Mouse (Mus musculus): ENCODE measurements around the gene Atp6v1a. TPM values are rescaled to one million over a fixed set of nuclear protein-coding genes. Genes with fewer than 3 reads are reported as not detected.

The Atp6v1a gene
- total RNA-seq, 2 experiments from 2014 or later, result 46.1 to 56.8 TPM

DNA sequence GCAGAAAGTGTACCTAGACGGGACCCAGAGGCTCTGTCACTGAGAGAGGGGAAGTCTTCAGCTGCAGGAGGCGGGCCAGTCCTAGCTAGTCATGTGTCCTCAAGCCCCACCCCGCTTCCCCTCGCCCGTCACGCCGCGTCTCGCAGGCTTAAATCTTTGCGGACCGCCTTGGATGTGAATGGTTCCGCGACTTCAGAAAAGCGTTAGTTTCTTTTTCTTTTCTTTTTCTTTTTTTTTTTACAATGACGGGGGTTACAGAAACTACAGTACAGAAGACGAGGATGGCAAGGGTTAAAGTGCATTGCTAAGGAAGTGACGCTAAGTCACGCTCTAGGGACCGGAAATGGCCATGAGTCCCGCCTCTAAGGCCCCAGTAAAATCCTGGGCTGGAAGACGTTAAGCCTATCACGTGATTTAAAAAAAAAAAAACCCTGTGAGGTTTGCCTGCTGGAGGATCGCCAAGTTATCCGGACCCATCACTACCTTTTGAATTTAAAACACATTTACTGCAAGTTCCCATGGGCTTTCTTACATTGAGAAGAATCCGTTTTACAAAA, 448 bp downstream of the Atp6v1a start:
- DNase-seq (ENCODE audit: low spot score in 2 of 2), result peak; percentile 67 to 84

DNA sequence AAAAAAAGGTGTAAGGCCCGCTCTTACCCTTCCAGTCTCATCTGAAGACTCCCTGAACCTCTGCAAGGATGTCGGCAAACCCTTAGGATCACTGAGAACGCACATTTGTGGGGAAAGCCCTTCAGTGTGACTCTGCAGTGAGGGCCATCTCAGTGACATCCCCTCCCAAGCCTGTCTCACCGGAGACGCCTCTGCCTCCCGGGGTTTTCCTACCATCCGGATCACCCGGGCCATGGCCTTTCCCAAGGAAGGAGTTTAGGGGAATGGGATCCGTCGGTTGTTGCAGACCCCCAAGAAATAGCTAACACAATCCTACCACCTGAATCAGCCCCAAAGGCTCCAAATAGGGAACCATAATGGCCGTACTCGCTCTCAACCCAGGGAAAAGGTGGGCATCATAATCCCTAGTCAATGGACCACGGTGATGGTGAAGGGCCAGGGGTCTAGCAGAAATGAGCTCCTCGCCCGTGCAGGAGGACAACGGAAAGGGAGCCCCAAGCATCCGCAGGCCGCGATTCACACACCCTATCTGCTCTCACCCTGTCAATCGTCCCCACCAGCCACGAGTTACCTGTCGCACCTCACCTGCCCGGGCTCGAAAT, 1.0 kb downstream of the Atp6v1a start:
- no peak for DNase-seq (ENCODE audit: low spot score in 2 of 2)

DNA sequence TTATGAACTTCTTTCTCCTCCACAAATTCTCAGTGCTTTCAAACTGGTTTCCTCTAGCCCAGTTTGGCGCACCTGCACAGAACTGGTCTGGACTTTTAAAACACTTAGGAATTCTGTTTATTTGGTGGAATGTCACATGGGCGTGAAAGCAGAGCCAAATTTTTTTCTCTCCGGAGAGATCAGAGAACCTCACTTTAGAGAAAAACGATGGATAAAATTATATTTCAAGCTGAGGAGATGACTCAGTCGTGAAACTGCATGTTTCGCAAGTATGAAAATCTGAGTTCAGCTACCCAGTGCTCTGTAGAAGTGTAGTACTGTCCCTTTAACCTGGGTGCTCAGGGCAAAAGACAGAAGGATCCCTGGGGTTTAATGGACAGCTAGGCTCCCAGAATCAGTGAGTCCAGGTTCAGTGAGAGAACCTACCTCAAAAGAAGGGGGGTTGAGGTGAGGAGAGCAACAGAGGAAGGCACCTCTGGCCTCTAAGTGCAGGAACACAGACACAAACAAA, 2.9 kb downstream of the Atp6v1a start:
- DNase-seq (ENCODE audit: low spot score in 2 of 2), result no peak

DNA sequence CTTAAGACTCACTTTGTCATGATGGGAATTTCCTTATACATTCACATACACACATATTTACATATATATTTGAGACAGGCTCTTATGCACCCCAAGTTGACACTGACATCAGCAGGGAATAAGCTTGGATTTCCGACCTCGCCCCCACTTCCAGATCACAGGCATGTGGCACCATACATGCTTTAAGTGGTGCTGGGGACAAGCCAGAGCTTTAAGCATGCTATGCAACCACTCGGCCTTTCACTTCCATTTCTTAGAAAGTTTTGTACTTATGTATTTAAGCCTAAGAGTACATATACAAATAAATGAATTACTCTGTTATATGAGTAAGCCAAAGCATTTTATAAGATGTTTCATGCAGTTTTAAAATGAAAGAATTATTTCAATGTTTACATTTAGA, 6.3 kb downstream of the Atp6v1a start:
- no peak for DNase-seq (ENCODE audit: low spot score in 2 of 2)

DNA sequence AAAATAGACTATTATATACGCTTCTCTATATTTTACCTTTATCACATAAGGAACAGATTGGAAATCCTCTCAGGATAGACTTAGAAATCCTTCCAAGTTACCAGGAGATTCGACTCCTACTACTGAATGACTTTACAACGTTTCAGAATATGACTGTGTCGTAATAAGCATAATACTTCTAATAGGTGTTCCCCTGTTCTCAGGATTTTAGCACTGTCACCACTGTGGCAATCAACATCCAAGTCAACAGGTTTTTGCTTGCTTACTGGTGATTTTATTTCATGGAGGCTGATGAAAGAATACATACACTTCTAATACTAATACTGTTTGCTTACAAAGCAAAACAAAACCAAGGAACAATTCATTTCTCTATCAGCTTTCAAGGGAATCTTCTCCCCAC, 7.2 kb downstream of the Atp6v1a start:
- no peak for DNase-seq (ENCODE audit: low spot score in 2 of 2)

DNA sequence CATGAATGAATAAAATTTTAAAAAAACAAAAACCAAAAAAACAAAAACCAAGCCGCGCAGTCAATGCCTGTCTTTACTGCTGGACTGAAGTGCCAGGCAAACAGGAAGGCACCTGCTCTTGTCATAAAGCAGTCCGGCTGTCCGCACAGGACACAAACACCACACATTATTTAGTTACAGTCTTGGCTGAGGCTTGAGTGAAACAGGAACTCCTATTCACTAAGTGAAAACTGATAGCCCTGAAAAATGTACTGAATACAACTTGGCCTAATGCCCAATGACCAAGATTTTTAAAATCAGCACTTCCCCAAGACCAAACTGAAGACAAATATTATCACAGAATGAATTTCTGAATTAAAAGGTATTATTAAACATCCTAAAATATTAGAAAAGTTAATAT, 13.1 kb downstream of the Atp6v1a start:
- DNase-seq (ENCODE audit: low spot score in 2 of 2), result no peak

DNA sequence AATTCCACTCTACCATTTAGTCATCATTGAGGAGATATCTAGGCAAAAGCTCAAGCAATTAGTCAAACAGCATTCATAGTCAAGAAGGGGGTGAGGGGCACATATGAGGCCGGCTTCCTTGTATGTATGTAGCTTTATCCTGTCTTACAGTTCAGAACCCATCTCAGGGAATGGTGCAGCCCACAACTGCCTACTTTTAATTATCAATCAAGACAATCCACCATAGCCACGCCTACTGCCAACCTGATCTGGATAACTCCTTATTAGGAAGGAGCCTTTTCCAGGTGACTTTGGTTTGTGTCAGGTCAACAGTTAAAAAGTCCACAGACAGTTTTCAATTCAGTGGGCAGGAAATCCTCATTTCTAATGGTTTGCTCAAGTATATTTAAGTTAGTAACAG, 14.1 kb downstream of the Atp6v1a start:
- no peak for DNase-seq (ENCODE audit: low spot score in 2 of 2)

DNA sequence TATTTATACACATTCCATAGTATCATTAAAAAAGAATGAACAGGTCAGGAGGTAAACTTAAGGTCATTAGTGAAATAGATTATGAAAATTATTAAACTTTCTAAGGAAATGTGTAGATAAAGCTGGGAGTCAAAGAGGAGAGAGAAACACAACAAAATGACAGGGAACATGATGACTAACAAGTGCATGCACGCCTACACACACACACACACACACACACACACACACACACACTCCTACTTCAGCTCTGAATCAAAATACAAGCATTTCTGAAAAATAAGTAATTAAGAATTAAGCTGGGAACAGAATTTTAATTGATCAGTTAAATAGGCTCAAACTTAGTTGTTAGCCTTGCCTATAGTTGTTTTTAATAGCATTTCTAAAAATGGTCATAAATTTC, 14.8 kb downstream of the Atp6v1a start:
- DNase-seq (ENCODE audit: low spot score in 2 of 2), result no peak

DNA sequence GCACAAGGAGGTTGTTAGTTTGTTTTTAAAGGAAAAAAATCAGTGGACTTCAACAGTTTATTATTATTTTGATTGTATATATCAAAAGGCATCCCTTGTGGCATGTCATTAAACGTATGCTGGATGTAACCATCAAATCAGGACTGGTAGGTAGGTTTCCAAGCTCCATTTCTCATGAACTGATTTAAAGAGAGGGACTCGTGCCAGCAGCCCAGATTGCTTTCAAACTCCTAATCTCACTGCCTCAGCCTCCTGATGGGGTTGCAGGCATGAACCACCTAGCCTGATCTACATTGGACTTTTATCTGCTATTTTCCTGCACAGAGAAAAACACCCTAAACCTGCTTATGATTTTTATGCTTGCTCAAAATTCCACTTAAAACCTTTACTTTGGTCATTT, 15.7 kb downstream of the Atp6v1a start:
- no peak for DNase-seq (ENCODE audit: low spot score in 2 of 2)

DNA sequence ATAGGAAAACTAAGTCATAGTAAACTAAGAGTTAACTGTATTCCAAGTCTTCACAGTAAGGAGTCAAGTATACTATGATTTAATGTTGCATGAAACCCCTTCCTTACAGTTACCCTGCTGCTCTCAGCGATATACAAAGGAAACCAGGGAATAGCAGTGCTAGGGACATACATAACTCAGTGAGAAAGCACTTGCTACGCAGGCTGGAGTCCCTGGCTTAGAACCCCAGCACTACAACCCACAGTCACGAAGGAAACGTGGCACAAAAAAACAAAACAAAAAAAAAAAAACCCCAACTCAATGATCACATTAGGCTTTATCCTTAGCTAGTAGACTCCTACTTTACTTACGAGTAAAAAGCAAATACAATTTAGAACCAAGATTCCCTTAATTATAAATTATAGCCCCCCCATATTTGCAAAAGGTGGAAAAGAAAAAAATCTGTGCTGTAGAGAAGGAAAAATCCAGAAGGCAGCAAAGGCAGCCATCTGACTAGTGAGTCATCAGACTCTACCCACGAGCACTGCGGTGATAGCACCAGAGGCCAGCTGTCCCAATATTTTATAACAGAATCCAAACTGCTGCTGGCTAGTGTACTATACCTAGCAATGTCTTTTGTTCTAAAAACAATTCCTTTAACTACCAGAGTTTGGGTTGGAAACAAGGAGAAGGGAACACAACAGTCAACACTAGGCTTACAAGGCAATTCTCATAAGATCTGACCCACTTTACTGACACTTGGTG, 16.4 kb downstream of the Atp6v1a start:
- DNase-seq (ENCODE audit: low spot score in 2 of 2), result no peak

DNA sequence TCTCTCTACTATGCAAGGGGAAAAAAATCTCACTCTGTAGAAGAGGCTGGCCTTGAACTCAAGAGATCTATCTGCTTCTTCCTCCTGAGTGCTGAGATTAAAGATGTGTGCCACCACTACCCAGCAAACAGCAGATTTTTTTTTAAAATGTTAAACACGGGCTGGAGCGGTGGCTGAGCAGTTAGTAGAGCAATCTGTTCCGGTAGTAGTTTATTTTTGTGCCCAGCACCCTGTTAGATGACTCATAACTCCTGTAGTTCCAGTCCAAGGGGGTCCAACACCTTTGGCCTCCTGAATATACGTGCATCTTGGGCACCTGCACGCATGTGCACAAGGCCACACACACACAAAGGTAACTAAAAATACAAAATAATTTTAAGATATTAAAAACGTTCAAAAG, 16.9 kb downstream of the Atp6v1a start:
- DNase-seq (ENCODE audit: low spot score in 2 of 2), result no peak

DNA sequence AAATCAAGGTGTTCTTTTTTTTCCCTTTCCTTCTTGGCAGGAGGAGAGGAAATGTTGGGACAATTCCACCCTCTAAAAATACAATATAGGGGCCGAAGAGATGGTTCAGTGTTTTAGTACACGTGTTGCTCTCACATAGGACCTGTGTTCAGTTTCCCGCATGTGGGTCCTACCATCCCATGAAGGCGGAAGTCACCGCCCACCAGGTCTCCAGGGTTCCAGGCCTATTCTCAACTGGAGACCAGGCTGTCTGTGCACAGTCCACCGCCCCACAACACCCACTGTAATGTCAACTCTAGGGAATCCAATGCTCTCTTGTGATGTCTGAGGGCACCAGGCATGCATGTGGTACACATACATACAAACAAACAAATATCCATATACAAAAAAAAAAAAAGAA, 17.4 kb downstream of the Atp6v1a start:
- DNase-seq (ENCODE audit: low spot score in 2 of 2), result no peak

DNA sequence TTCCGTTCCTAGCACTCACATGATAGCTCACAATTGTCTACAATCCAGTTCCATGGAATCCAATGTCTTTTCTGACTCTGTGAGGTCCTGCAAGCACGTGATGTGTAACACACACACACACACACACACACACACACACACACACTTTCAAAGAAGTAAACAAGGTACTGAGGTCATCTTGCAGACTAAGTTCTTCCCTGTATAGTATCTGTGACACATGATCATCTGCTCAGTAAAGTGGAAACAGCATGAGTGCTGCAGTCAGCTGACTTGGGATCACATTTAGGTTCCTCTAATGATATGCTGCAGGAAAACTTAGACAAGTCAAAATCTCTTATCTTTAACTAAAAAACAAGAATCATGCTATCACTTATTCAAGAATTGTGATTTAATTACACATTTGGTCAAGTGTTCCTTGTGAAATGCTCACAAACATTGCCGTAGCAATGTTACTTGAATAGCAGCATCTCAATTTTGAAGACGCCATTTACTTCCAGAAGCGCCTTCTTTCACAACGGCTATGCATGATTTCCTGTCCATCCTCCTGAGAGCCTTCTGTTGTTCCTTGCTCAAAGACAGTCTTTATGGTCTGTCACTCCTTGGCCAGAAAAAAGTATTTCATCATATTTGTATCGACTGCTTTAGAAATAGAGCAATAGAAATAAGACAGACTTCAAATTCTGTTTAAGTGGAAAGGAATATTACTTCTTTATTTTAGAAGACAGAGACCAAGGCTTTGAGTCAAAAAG, 19.6 kb downstream of the Atp6v1a start:
- no peak for DNase-seq (ENCODE audit: low spot score in 2 of 2)

DNA sequence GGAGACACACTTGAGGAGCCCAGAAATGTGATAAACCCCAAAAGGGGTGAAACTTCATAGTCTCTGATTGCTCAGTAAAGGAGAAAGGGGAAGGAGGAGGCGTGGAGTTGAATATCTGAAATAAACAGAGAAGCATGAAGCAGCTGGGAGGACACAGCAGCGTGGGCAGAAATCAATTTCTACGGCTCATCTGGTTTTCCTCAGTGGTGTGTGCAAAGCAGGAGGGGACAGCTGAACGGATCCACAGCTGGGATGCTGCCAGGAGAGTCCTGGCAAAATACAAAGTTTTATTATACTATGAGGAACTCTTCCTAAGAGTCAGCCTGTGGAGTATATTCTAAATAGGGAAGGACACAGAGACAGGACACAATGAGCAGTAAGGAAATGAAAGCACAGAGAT, 30.5 kb downstream of the Atp6v1a start:
- DNase-seq (ENCODE audit: low spot score in 2 of 2), result peak in 1 of 2 experiments; percentile 61

DNA sequence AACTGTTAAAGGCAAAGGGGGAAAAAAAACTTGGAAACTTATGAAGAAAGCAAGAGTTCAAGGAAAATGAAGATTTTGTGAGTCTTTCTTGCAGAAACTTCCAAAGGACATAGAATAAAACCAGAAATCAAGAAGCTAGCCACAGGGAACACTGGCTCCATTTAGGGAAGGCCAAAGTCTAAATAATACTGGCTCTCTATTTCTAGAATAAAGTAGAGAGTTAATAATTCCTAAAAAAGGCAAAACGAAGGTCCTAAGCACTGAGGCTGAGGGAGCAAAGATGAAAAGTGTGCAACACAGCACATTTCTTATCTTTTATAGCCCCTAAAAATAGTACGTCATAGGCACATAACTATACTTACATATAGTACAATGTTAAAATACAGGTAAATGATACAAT, 34.3 kb downstream of the Atp6v1a start:
- no peak for DNase-seq (ENCODE audit: low spot score in 2 of 2)

DNA sequence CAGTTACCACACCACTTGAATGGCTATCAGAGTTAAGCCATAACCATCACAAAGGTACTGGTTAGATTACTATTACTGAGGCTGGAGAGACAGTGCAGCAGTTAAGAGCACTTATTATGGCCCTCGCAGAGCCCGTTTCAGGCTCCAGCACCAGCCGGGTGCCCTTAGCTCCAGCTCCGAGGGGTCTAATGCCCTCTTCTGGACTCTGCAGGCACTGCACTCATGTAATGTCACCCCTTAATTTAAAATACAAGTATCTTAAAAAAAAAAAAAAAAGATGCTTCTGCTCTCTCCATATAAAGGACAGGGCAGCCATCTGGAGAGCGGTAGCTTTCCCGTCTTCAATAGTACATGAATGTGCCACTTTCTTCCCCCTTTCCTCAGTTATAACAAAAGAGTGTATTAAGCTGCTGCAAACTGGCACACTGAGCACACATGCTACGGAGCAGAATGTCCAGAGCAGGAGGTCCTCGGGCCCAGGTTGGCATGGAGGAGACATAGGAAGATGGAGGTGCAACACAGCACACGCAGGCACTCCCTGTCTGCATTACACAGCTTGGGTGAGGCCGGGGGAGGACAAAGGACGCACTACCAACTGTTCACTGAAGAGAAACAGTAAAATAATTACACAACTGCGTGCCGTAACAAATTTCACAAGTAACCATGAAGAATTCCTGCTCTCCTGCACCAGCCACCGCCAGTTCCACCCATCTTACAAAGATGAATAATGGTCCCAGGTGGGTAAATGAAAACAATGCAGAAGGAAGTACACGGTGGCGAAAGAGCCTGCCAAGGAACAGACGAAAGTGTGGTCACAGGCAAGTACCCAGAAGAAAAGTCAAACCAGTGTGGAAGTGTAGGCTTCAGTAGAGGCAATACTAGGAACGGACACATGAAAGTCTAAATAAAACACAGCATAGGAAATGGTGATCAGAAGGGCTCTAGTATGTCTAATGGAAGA, 35.4 kb downstream of the Atp6v1a start:
- no peak for DNase-seq (ENCODE audit: low spot score in 2 of 2)

DNA sequence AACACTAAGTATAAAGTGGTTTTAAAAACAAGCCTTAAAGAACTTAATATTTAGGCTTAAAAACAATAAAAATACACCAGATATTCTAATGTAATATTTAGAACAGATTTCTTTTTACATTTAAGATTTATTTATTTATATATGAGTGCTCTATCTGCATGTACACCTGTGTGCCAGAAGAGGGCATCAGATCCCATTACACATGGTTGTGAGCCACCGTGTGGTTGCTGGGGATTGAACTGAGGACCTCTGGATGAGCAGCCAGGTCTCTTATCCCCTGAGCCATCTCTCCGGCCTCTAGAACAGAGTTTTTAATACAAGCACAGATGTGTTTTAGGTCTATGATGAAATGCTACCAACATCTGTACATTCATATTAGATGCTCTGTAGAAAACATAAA, 36.6 kb downstream of the Atp6v1a start:
- no peak for DNase-seq (ENCODE audit: low spot score in 2 of 2)

DNA sequence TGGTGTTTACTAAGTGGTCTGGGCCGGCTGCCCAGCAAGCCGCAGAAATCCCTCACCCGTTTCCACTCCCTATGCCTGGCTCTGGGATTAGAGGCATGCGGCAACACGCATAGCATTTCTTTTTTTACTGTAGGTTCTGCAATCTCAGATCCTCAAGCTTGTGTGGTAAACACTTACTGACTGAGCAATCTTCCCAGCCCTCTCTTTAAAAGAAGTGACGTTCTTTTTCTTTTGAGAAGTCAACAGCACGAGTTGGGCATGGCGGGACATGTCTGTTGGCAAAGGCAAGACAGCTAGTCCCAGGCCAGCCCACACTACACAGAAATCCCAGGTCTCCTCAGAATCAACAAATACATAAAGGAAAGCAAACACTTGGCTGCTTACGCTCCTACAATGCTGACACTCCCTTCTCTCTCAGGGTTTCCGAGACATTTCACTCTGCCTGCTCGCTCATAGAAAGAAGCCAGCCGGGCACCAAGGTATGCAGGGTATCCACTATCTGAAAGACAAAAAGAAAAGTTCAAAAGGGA, 38.3 kb downstream of the Atp6v1a start:
- DNase-seq (ENCODE audit: low spot score in 2 of 2), result no peak

DNA sequence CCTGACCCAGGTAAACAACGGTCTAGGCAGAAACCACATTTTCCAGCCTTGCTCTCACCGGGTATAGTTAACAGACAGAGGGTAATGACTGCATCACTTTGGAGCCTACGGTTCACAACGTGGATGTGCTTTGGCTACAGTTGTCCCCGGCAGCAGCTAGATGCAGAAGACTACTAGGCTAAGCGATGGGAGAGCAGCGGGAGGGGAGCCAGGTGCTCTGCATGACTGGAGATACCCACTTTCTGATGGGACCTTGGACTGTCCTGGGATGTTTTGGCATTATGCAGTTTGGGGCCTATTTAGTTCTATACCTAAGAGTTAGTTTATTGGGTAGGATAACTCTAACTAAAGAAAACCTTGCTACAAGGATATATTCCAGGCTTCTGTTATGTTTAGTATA, 40.1 kb downstream of the Atp6v1a start:
- no peak for DNase-seq (ENCODE audit: low spot score in 2 of 2)

DNA sequence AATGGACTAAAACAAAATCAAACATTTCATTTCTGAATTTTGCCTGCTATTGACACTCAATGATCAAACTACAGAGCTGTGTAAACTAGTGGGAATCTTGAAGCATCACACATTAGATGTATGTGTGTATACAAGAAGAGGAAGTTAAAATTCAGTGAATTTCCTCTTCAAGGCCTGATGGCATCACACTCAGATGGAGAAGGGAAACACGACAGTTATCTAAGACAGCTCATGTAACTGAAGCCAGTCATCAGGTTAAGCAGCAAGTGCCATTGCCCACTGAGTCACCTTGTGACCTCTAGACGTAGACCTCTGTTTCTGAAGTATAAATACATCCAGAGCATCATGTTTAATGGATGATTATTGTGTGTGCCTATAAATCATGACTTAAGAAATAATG, 51.9 kb downstream of the Atp6v1a start:
- no peak for DNase-seq (ENCODE audit: low spot score in 2 of 2)
